Mouse (Mus musculus): ENCODE results near the gene Washc1.

- no peak for TF ChIP-seq POLR2A (IDR thresholded peaks at IDR 0.05; ENCODE audit: low read depth, low read length)
- TF ChIP-seq CTCF (IDR thresholded peaks at IDR 0.05; ENCODE audit: extremely low read depth, insufficient read length, insufficient replicate concordance, low read depth, low read length), result peak; percentile 29; the same call in 1 of the 2 replicates
Observed at GRCm38 (mm10) chr17:66131212-66131611, 19.9 kb downstream of the Washc1 start.

Measured in small intestine, adult 2 months (tissue).